Mouse (Mus musculus): ENCODE results near the gene Thoc2.

DNA sequence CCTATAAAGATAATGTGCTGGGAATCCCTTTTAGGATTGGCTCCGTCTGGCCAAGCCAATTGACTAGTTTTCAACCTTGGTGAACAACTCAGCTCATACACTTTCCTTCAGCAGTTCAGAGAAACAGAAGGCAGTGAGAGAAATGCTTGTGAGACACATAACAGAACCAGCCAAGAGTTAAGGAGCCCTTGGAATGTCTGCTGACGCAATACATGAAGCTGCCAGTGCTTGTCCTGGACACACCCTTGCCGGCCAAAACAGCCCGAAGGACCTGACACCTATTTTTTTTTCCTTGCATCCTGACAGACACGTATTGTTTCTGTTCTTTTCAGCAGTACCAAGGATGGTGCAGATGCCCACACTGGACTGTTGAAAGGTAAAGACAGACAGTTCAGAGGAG, 4.2 kb upstream of the Thoc2 start:
- TF ChIP-seq EP300 (IDR thresholded peaks at IDR 0.05; ENCODE audit: insufficient read depth, low read depth, low read length) (no peak), CTCF (IDR thresholded peaks at IDR 0.05) (no peak)

All from heart, adult 2 months (tissue).